Mouse (Mus musculus): ENCODE results near the gene Ntn5. TPM values are rescaled to one million over a fixed set of nuclear protein-coding genes. Genes with fewer than 3 reads are reported as not detected.

Ntn5 gene
- polyA plus RNA-seq, 1 experiment from 2014 or later: 0.41 TPM

GRCm38 (mm10) chr7:45710477-45711191 lies 26.8 kb downstream of the Ntn5 start:
- Histone ChIP-seq H3K4me2 (replicated peaks; ENCODE audit: low read depth) (no peak overlapping the region), H3K9me3 (ENCODE audit: control insufficient read depth, low read length) (no peaks in the 10 kb centered on the region), H3K36me3 (ENCODE audit: control insufficient read depth, insufficient read depth, low read length) (peaks cover 27% of the 10 kb centered on the region), H3K9ac (ENCODE audit: low read length) (no peak overlapping the region), H3K4me3 (ENCODE audit: low read depth, low read length) (no peak overlapping the region), H3K27ac (replicated peaks) (no peak overlapping the region), H3K4me1 (replicated peaks; ENCODE audit: control insufficient read depth, insufficient read depth) (peaks cover 13% of the 10 kb centered on the region; the same call in 1 of the 2 replicates), H3K27me3 (ENCODE audit: control insufficient read depth, insufficient read depth, low read length) (no peaks in the 10 kb centered on the region)
- WGBS: 85% methylated on average over 20 of the region's 20 CpGs
- ATAC-seq (ENCODE audit: low FRiP score, low TSS enrichment) (no peak), DNase-seq (ENCODE audit: low spot score) (peak; percentile 14)
- TF ChIP-seq EP300 (optimal IDR thresholded peaks at IDR 0.05): no peak
- no peak for TF ChIP-seq CTCF (IDR thresholded peaks at IDR 0.05; ENCODE audit: low read depth)

GRCm38 (mm10) chr7:45711316-45712021 lies 27.6 kb downstream of the Ntn5 start:
- H3K9me3 ChIP-seq (ENCODE audit: control insufficient read depth, low read length): no peaks in the 10 kb centered on the region
- TF ChIP-seq EP300 (optimal IDR thresholded peaks at IDR 0.05) (no peak), CTCF (IDR thresholded peaks at IDR 0.05; ENCODE audit: low read depth) (no peak)
- no peaks in the 10 kb centered on the region for H3K27me3 ChIP-seq (ENCODE audit: control insufficient read depth, insufficient read depth, low read length)
- no peak overlapping the region for H3K4me2 ChIP-seq (replicated peaks; ENCODE audit: low read depth)
- DNase-seq (ENCODE audit: low spot score) (no peak), ATAC-seq (ENCODE audit: low FRiP score, low TSS enrichment) (no peak)
- peaks cover 19% of the 10 kb centered on the region for H3K4me1 ChIP-seq (replicated peaks; ENCODE audit: control insufficient read depth, insufficient read depth)
- peaks cover 27% of the 10 kb centered on the region for H3K36me3 ChIP-seq (ENCODE audit: control insufficient read depth, insufficient read depth, low read length)
- 88% methylated on average over 23 of the region's 24 CpGs for WGBS
- no peak overlapping the region for H3K4me3 ChIP-seq (ENCODE audit: low read depth, low read length)
- H3K27ac ChIP-seq (replicated peaks): no peak overlapping the region
- no peak overlapping the region for H3K9ac ChIP-seq (ENCODE audit: low read length)

GRCm38 (mm10) chr7:45712022-45712757 lies 28.4 kb downstream of the Ntn5 start:
- Histone ChIP-seq H3K4me2 (replicated peaks; ENCODE audit: low read depth) (no peak overlapping the region), H3K9me3 (ENCODE audit: control insufficient read depth, low read length) (no peaks in the 10 kb centered on the region), H3K4me1 (replicated peaks; ENCODE audit: control insufficient read depth, insufficient read depth) (peaks cover 20% of the 10 kb centered on the region), H3K36me3 (ENCODE audit: control insufficient read depth, insufficient read depth, low read length) (peaks cover 27% of the 10 kb centered on the region), H3K9ac (ENCODE audit: low read length) (no peak overlapping the region), H3K4me3 (ENCODE audit: low read depth, low read length) (no peak overlapping the region), H3K27me3 (ENCODE audit: control insufficient read depth, insufficient read depth, low read length) (no peaks in the 10 kb centered on the region), H3K27ac (replicated peaks) (no peak overlapping the region; the same call in 1 of the 2 replicates)
- ATAC-seq (ENCODE audit: low FRiP score, low TSS enrichment): peak; percentile 57
- TF ChIP-seq EP300 (optimal IDR thresholded peaks at IDR 0.05) (no peak), CTCF (IDR thresholded peaks at IDR 0.05; ENCODE audit: low read depth) (no peak)
- peak; percentile 94 for DNase-seq (ENCODE audit: low spot score)
- whole genome bisulfite sequencing: 78% methylated on average over 19 of the region's 21 CpGs

GRCm38 (mm10) chr7:45713396-45713795 lies 29.6 kb downstream of the Ntn5 start:
- peaks cover 27% of the 10 kb centered on the region for H3K36me3 ChIP-seq (ENCODE audit: control insufficient read depth, insufficient read depth, low read length)
- H3K9ac ChIP-seq (ENCODE audit: low read length): peak overlapping the region; percentile 87; the same call in 1 of the 2 replicates
- WGBS: 80% methylated on average over 16 of the region's 16 CpGs
- H3K9me3 ChIP-seq (ENCODE audit: control insufficient read depth, low read length): no peaks in the 10 kb centered on the region
- H3K4me3 ChIP-seq (ENCODE audit: low read depth, low read length): peak overlapping the region; percentile 67; the same call in 1 of the 2 replicates
- H3K4me2 ChIP-seq (replicated peaks; ENCODE audit: low read depth): peak overlapping the region; percentile 91
- ATAC-seq (ENCODE audit: low FRiP score, low TSS enrichment): no peak
- no peaks in the 10 kb centered on the region for H3K27me3 ChIP-seq (ENCODE audit: control insufficient read depth, insufficient read depth, low read length)
- DNase-seq (ENCODE audit: low spot score): peak; percentile 41
- H3K27ac ChIP-seq (replicated peaks): peak overlapping the region; percentile 82
- TF ChIP-seq EP300 (optimal IDR thresholded peaks at IDR 0.05) (no peak), CTCF (IDR thresholded peaks at IDR 0.05; ENCODE audit: low read depth) (no peak)
- peaks cover 17% of the 10 kb centered on the region for H3K4me1 ChIP-seq (replicated peaks; ENCODE audit: control insufficient read depth, insufficient read depth)

GRCm38 (mm10) chr7:45713881-45714520 lies 30.2 kb downstream of the Ntn5 start:
- 58% methylated on average over 6 of the region's 6 CpGs for WGBS
- TF ChIP-seq EP300 (optimal IDR thresholded peaks at IDR 0.05): no peak
- DNase-seq (ENCODE audit: low spot score) (peak; percentile 17), ATAC-seq (ENCODE audit: low FRiP score, low TSS enrichment) (no peak)
- H3K4me1 ChIP-seq (replicated peaks; ENCODE audit: control insufficient read depth, insufficient read depth): peaks cover 13% of the 10 kb centered on the region
- H3K27ac ChIP-seq (replicated peaks): peak overlapping the region; percentile 82
- peak overlapping the region; percentile 91 for H3K4me2 ChIP-seq (replicated peaks; ENCODE audit: low read depth)
- H3K9me3 ChIP-seq (ENCODE audit: control insufficient read depth, low read length): no peaks in the 10 kb centered on the region
- peaks cover 27% of the 10 kb centered on the region for H3K36me3 ChIP-seq (ENCODE audit: control insufficient read depth, insufficient read depth, low read length)
- peak overlapping the region; percentile 67 for H3K4me3 ChIP-seq (ENCODE audit: low read depth, low read length)
- no peaks in the 10 kb centered on the region for H3K27me3 ChIP-seq (ENCODE audit: control insufficient read depth, insufficient read depth, low read length)
- peak overlapping the region; percentile 87 for H3K9ac ChIP-seq (ENCODE audit: low read length)

Data from stomach, postnatal 0 days (tissue).